Mouse (Mus musculus) megakaryocyte, embryonic 14.5 days (primary cell): ENCODE data around the gene Rere. TPM values are rescaled to one million over a fixed set of nuclear protein-coding genes. Genes with fewer than 3 reads are reported as not detected.
A peak's percentile ranks its signal among the peaks of the same experiment; 100 is the strongest.

Experiments
- H3K27me3 ChIP-seq: replicated peaks from 2 replicates; pipeline ENCODE3; 2012; ENCODE audit warnings: inconsistent platforms
- H3K36me3 ChIP-seq: replicated peaks from 2 replicates; pipeline ENCODE3; 2012; ENCODE audit warnings: low read length, inconsistent platforms, mixed read lengths
- H3K4me1 ChIP-seq: 2 replicates; pipeline ENCODE4 v1.6.1; 2012; ENCODE audit warnings: inconsistent platforms
- H3K4me3 ChIP-seq: replicated peaks from 2 replicates; pipeline ENCODE3; 2012; ENCODE audit warnings: moderate library complexity, mild to moderate bottlenecking, inconsistent platforms
- H3K9me3 ChIP-seq: 2 replicates; pipeline ENCODE4 v1.6.1; 2012; ENCODE audit warnings: inconsistent platforms
- FLI1 ChIP-seq: IDR thresholded peaks from 2 replicates; pipeline ENCODE4 v1.6.1; 2012; ENCODE audit warnings: low read length, inconsistent platforms, mixed read lengths
- GATA1 ChIP-seq: IDR thresholded peaks from 3 replicates; pipeline ENCODE4 v1.6.1; 2012; ENCODE audit warnings: mixed read lengths, low read length, inconsistent platforms, borderline replicate concordance
- polyA plus RNA-seq: library from polyadenylated mRNA; stranded (reverse); fragments of >175 nt; gene quantifications from 2 replicates; pipeline ENCODE4 v1.2.3, GENCODE M21; 2012; ENCODE audit warnings: low replicate concordance; ENCODE audit not compliant: insufficient read depth

Rere gene
- polyA plus RNA-seq, 1 experiment: 39.0 TPM

GRCm38 (mm10) chr4:150569135-150569833, 287.8 kb downstream of the Rere start:
- no peaks in the 10 kb centered on the region for H3K9me3 ChIP-seq
- TF ChIP-seq FLI1 (no peak), GATA1 (no peak)
- H3K4me3 ChIP-seq: peak overlapping the region; percentile 93
- peaks cover 40% of the 10 kb centered on the region for H3K27me3 ChIP-seq
- H3K4me1 ChIP-seq: peaks cover 52% of the 10 kb centered on the region
- peaks cover 25% of the 10 kb centered on the region for H3K36me3 ChIP-seq

GRCm38 (mm10) chr4:150569834-150570571, 288.6 kb downstream of the Rere start:
- Histone ChIP-seq H3K4me1 (peaks cover 56% of the 10 kb centered on the region), H3K27me3 (peaks cover 42% of the 10 kb centered on the region), H3K4me3 (peak overlapping the region; percentile 93), H3K9me3 (no peaks in the 10 kb centered on the region), H3K36me3 (peaks cover 29% of the 10 kb centered on the region)
- TF ChIP-seq GATA1: no peak
- no peak for TF ChIP-seq FLI1

- Histone ChIP-seq H3K4me3 (peak overlapping the region; percentile 81), H3K27me3 (peaks cover 40% of the 10 kb centered on the region), H3K4me1 (peaks cover 52% of the 10 kb centered on the region), H3K9me3 (no peaks in the 10 kb centered on the region), H3K36me3 (peaks cover 30% of the 10 kb centered on the region)
- TF ChIP-seq FLI1: no peak
- TF ChIP-seq GATA1: no peak
Observed at GRCm38 (mm10) chr4:150570793-150571192, 289.3 kb downstream of the Rere start.

- Histone ChIP-seq H3K27me3 (peaks cover 40% of the 10 kb centered on the region), H3K36me3 (peaks cover 35% of the 10 kb centered on the region), H3K4me3 (peak overlapping the region; percentile 16), H3K4me1 (peaks cover 51% of the 10 kb centered on the region), H3K9me3 (no peaks in the 10 kb centered on the region)
- no peak for TF ChIP-seq GATA1
- TF ChIP-seq FLI1: no peak
Observed at GRCm38 (mm10) chr4:150572104-150572691, 290.8 kb downstream of the Rere start.

GRCm38 (mm10) chr4:150572938-150573337, 291.5 kb downstream of the Rere start:
- H3K4me1 ChIP-seq: peaks cover 47% of the 10 kb centered on the region
- peaks cover 33% of the 10 kb centered on the region for H3K27me3 ChIP-seq
- H3K9me3 ChIP-seq: no peaks in the 10 kb centered on the region
- peaks cover 35% of the 10 kb centered on the region for H3K36me3 ChIP-seq
- no peak overlapping the region for H3K4me3 ChIP-seq
- no peak for TF ChIP-seq GATA1
- no peak for TF ChIP-seq FLI1

GRCm38 (mm10) chr4:150575363-150576092, 294.1 kb downstream of the Rere start:
- peaks cover 26% of the 10 kb centered on the region for H3K4me1 ChIP-seq
- H3K36me3 ChIP-seq: peaks cover 32% of the 10 kb centered on the region
- H3K4me3 ChIP-seq: no peak overlapping the region
- TF ChIP-seq GATA1: no peak
- no peak for TF ChIP-seq FLI1
- H3K9me3 ChIP-seq: no peaks in the 10 kb centered on the region
- H3K27me3 ChIP-seq: peaks cover 10% of the 10 kb centered on the region

- peaks cover 7% of the 10 kb centered on the region for H3K27me3 ChIP-seq
- no peak overlapping the region for H3K4me3 ChIP-seq
- H3K9me3 ChIP-seq: no peaks in the 10 kb centered on the region
- TF ChIP-seq FLI1: no peak
- TF ChIP-seq GATA1: no peak
- H3K4me1 ChIP-seq: peaks cover 32% of the 10 kb centered on the region
- H3K36me3 ChIP-seq: peaks cover 26% of the 10 kb centered on the region
Observed at GRCm38 (mm10) chr4:150576339-150576738, 294.9 kb downstream of the Rere start.

GRCm38 (mm10) chr4:150578021-150578420, 296.6 kb downstream of the Rere start:
- Histone ChIP-seq H3K36me3 (peaks cover 19% of the 10 kb centered on the region), H3K4me1 (peaks cover 39% of the 10 kb centered on the region), H3K9me3 (no peaks in the 10 kb centered on the region), H3K27me3 (peaks cover 2% of the 10 kb centered on the region), H3K4me3 (no peak overlapping the region)
- TF ChIP-seq GATA1 (no peak), FLI1 (no peak)

- Histone ChIP-seq H3K9me3 (no peaks in the 10 kb centered on the region), H3K4me3 (no peak overlapping the region), H3K36me3 (peaks cover 9% of the 10 kb centered on the region), H3K27me3 (no peaks in the 10 kb centered on the region), H3K4me1 (peaks cover 61% of the 10 kb centered on the region)
- TF ChIP-seq FLI1 (no peak), GATA1 (no peak)
Observed at GRCm38 (mm10) chr4:150581931-150582723, 300.7 kb downstream of the Rere start.
